Mouse (Mus musculus): Measurements from ENCODE around the gene 1810062G17Rik.

Gene 1810062G17Rik

DNA sequence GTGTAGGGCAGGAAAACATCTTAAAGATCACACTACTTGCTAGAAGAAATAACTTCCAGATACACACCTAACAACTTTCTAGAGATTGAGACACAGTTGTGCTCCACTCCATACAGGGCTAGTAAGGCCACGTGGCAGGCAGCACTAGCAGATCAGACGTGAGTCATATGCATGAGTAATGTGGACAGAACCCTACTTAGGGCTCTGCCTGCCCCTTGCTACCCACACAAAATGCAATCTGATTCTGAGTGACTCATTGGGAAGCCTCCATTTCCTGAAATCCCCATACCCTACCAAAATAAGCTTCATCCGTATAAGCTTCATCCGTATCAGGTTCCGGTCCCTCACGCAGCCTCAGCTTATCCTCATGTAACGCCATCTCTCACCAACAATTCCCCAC, 8.1 kb upstream of the 1810062G17Rik start:
- no peaks in the 10 kb centered on the region for H3K36me3 ChIP-seq (ENCODE audit: insufficient read depth, low read length)
- no peaks in the 10 kb centered on the region for H3K9me3 ChIP-seq (ENCODE audit: low read length)
- TF ChIP-seq NANOG (IDR thresholded peaks at IDR 0.05; ENCODE audit: borderline replicate concordance, low read length) (no peak), CTCF (conservative IDR thresholded peaks at IDR 0.05; ENCODE audit: low read length) (no peak), POU5F1 (IDR thresholded peaks at IDR 0.05; ENCODE audit: borderline replicate concordance, low read length) (no peak)
- peaks cover 7% of the 10 kb centered on the region; the same call in 1 of the 2 replicates for H3K27me3 ChIP-seq (ENCODE audit: insufficient read depth, low read length)
- no peak overlapping the region for H3K4me3 ChIP-seq (replicated peaks; ENCODE audit: low read length)
- peaks cover 17% of the 10 kb centered on the region for H3K4me1 ChIP-seq (replicated peaks; ENCODE audit: low read depth, low read length)

DNA sequence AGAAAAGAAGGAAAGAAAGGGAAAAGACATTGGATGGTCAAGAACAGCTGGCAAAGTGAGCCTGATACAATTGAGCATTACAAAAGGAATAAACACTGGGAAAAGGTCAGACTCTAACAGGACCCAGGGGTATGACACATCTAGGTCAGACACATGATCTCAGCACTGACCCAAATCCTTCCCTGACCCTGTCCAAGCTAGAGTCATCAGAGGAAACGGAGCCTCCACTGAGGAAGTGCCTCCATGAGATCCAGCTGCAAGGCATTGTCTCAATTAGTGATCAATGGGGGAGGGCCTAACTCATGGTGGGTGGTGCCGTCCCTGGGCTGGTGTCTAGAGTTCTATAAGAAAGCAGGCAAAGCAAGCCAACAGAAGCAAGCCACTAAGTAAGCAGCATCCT, 6.9 kb upstream of the 1810062G17Rik start:
- H3K27me3 ChIP-seq (ENCODE audit: insufficient read depth, low read length), result peaks cover 7% of the 10 kb centered on the region; the same call in 1 of the 2 replicates
- no peaks in the 10 kb centered on the region for H3K36me3 ChIP-seq (ENCODE audit: insufficient read depth, low read length)
- peaks cover 17% of the 10 kb centered on the region for H3K4me1 ChIP-seq (replicated peaks; ENCODE audit: low read depth, low read length)
- H3K9me3 ChIP-seq (ENCODE audit: low read length), result no peaks in the 10 kb centered on the region
- TF ChIP-seq CTCF (conservative IDR thresholded peaks at IDR 0.05; ENCODE audit: low read length) (no peak), POU5F1 (IDR thresholded peaks at IDR 0.05; ENCODE audit: borderline replicate concordance, low read length) (no peak), NANOG (IDR thresholded peaks at IDR 0.05; ENCODE audit: borderline replicate concordance, low read length) (no peak)
- no peak overlapping the region for H3K4me3 ChIP-seq (replicated peaks; ENCODE audit: low read length)

DNA sequence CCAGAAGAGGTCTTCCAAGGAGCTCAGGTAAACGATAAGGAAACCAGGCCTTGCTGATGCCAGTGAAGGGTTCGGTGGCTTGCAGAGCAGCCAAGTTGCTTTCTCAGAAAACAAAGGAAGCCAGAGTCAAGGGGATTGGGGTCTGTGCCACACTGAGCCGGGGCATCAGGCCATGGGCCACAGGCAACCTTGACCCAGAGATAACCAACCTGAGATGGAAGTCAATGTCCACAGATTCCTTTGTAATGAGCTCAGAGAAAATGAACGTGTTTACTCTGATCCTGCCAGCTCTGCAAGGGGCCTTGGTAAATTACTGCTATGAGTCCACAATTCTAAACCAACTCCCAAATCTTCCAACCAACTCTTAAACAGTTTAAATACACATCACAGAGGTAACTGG, 3.9 kb upstream of the 1810062G17Rik start:
- TF ChIP-seq POU5F1 (IDR thresholded peaks at IDR 0.05; ENCODE audit: borderline replicate concordance, low read length) (no peak), CTCF (conservative IDR thresholded peaks at IDR 0.05; ENCODE audit: low read length) (no peak), NANOG (IDR thresholded peaks at IDR 0.05; ENCODE audit: borderline replicate concordance, low read length) (no peak)
- H3K4me3 ChIP-seq (replicated peaks; ENCODE audit: low read length), result no peak overlapping the region
- no peaks in the 10 kb centered on the region for H3K9me3 ChIP-seq (ENCODE audit: low read length)
- no peaks in the 10 kb centered on the region for H3K36me3 ChIP-seq (ENCODE audit: insufficient read depth, low read length)
- H3K27me3 ChIP-seq (ENCODE audit: insufficient read depth, low read length), result peaks cover 14% of the 10 kb centered on the region
- peaks cover 18% of the 10 kb centered on the region for H3K4me1 ChIP-seq (replicated peaks; ENCODE audit: low read depth, low read length)

DNA sequence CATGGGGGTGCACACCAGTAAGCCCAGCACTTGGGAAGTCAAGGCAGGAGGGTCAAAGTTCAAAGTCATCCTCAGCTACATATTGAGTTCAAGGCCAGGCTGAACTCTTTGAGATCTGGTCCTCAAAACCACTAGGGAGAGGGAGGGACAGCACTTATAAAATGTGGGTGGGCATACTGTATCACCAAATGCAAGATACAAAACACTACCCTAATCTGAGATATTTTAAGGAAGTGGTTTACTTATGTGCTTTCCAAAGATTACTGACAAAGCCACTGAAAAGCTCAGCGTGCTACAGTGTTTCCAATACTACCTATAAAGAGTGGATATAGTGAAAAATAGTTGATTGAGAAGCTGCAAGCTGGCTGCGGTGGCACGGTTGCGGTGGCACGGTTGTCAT, 2.5 kb upstream of the 1810062G17Rik start:
- Histone ChIP-seq H3K27me3 (ENCODE audit: insufficient read depth, low read length) (peaks cover 26% of the 10 kb centered on the region), H3K36me3 (ENCODE audit: insufficient read depth, low read length) (no peaks in the 10 kb centered on the region), H3K4me1 (replicated peaks; ENCODE audit: low read depth, low read length) (peaks cover 20% of the 10 kb centered on the region), H3K4me3 (replicated peaks; ENCODE audit: low read length) (no peak overlapping the region), H3K9me3 (ENCODE audit: low read length) (no peaks in the 10 kb centered on the region)
- no peak for TF ChIP-seq NANOG (IDR thresholded peaks at IDR 0.05; ENCODE audit: borderline replicate concordance, low read length)
- no peak for TF ChIP-seq CTCF (conservative IDR thresholded peaks at IDR 0.05; ENCODE audit: low read length)
- TF ChIP-seq POU5F1 (IDR thresholded peaks at IDR 0.05; ENCODE audit: borderline replicate concordance, low read length), result no peak

DNA sequence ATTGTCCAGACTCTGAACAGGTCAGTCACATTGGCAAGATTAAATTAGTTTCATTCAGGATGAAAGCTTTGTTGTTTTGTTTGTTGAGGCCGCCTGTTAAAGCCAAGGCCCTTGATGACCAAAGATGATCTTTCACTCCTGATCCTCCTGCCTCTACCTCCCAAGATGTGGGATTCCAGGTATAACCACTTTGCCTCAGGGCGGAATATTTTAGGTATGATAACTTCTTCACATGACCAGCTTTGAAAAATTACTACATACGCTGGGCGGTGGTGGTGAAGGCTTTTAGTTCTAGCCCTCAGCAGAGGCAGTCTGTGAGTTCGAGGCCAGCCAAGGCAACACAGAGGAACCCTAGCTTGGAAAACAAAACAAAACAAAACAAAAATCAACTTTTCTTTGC, 1.3 kb upstream of the 1810062G17Rik start:
- TF ChIP-seq POU5F1 (IDR thresholded peaks at IDR 0.05; ENCODE audit: borderline replicate concordance, low read length) (no peak), NANOG (IDR thresholded peaks at IDR 0.05; ENCODE audit: borderline replicate concordance, low read length) (no peak), CTCF (conservative IDR thresholded peaks at IDR 0.05; ENCODE audit: low read length) (no peak)
- H3K27me3 ChIP-seq (ENCODE audit: insufficient read depth, low read length), result peaks cover 30% of the 10 kb centered on the region
- H3K4me1 ChIP-seq (replicated peaks; ENCODE audit: low read depth, low read length), result peaks cover 30% of the 10 kb centered on the region

DNA sequence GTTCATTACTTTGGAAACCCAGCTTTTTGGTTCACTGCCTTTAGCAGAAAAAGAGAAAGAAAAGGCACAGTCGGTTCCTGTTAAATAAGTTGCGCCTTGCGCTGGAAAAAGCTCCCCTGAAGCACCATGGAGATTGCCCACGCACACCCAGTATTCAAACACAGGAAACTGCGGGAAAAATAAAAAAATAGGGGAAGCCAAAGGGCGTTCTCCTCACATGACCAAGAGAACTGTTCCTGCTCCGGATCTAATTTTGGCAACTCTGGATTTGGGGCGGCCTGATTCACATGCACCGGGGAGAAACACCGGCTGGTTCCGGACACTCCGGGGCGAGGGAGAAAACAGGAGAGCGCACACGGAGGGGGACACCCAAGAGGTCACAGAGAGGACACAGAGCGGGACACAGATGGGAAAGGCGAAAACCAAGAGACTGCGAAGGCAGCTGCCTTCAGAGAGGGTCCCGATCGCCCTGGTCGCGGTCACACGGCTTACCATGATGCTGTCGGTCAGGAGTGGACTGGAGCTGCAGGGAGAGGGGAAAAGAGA, 726 bp upstream of the 1810062G17Rik start:
- H3K9me3 ChIP-seq (ENCODE audit: low read length), result no peaks in the 10 kb centered on the region
- H3K4me3 ChIP-seq (replicated peaks; ENCODE audit: low read length), result peak overlapping the region; percentile 83
- H3K36me3 ChIP-seq (ENCODE audit: insufficient read depth, low read length), result no peaks in the 10 kb centered on the region
- peaks cover 30% of the 10 kb centered on the region for H3K4me1 ChIP-seq (replicated peaks; ENCODE audit: low read depth, low read length)
- TF ChIP-seq POU5F1 (IDR thresholded peaks at IDR 0.05; ENCODE audit: borderline replicate concordance, low read length), result no peak
- no peak for TF ChIP-seq CTCF (conservative IDR thresholded peaks at IDR 0.05; ENCODE audit: low read length)
- no peak for TF ChIP-seq NANOG (IDR thresholded peaks at IDR 0.05; ENCODE audit: borderline replicate concordance, low read length)
- peaks cover 30% of the 10 kb centered on the region for H3K27me3 ChIP-seq (ENCODE audit: insufficient read depth, low read length)

More for the DNA sequence above, 1.3 kb upstream of the 1810062G17Rik start:
- Histone ChIP-seq H3K4me3 (replicated peaks; ENCODE audit: low read length) (no peak overlapping the region), H3K9me3 (ENCODE audit: low read length) (no peaks in the 10 kb centered on the region), H3K36me3 (ENCODE audit: insufficient read depth, low read length) (no peaks in the 10 kb centered on the region)

DNA sequence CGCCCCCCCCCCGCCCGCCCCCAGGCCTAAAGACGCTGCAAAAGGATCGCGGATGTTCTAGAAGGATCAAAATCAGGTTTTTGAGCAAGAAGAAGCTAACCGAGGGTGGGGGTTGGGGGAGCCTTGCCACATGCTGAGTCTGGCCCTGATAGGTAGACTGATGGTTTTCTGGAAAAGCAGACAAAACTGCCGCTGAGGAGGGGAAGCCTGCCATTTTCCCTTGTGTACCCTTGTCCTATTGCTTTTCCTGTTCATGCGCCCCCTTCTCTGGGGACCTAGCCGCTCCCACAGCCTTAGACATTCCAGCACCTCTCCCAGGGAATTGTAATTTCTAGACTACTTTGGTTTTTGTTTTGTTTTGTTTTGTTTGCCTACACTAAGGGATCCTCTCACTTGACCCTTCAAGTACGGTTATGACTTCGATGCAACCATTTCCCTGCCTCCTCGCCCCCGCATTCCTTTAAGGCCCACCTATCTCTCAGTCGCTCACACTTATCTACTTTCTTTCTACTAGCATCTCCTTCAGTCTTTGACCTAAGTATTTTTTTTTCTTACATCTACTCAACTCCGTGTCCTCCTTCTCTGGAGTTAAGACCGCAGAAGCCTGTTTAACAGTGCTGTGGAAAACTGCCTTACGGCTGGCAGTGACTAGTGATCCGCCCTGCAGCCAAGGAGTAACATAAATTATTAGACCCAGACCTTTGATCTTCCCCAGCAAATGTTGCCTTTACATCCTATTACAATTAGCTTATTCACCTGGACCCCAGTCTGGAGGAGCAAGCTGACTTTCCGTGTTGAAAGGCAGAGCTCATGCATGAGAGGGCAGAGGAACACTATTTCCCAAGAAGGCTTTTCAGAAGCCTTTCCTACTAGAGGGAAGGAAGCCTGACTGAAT, 771 bp downstream of the 1810062G17Rik start:
- TF ChIP-seq POU5F1 (IDR thresholded peaks at IDR 0.05; ENCODE audit: borderline replicate concordance, low read length), result no peak
- TF ChIP-seq NANOG (IDR thresholded peaks at IDR 0.05; ENCODE audit: borderline replicate concordance, low read length), result no peak
- no peak for TF ChIP-seq CTCF (conservative IDR thresholded peaks at IDR 0.05; ENCODE audit: low read length)
- Histone ChIP-seq H3K4me1 (replicated peaks; ENCODE audit: low read depth, low read length) (peaks cover 30% of the 10 kb centered on the region), H3K27me3 (ENCODE audit: insufficient read depth, low read length) (peaks cover 30% of the 10 kb centered on the region), H3K4me3 (replicated peaks; ENCODE audit: low read length) (peak overlapping the region; percentile 83), H3K36me3 (ENCODE audit: insufficient read depth, low read length) (no peaks in the 10 kb centered on the region), H3K9me3 (ENCODE audit: low read length) (no peaks in the 10 kb centered on the region)

DNA sequence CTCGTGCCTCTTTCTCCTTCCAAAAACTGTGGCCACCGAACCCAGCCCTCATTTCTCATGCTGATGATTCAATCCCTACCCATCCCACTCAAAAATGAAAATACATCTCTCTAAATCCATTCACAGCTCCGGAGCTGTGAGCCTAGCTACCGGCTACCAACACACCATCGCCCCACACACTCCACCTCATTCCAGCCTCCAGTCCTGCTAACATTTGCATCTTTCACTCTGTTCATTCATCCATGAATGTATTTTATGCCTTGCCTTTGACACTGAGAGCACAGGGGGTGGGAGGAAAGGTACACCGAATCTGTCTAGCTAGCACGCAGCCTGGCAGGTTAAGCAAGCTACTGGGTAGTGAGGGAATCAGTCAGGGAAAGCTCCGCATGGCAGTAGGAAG, 3.0 kb downstream of the 1810062G17Rik start:
- TF ChIP-seq CTCF (conservative IDR thresholded peaks at IDR 0.05; ENCODE audit: low read length) (no peak), NANOG (IDR thresholded peaks at IDR 0.05; ENCODE audit: borderline replicate concordance, low read length) (no peak), POU5F1 (IDR thresholded peaks at IDR 0.05; ENCODE audit: borderline replicate concordance, low read length) (no peak)
- Histone ChIP-seq H3K4me1 (replicated peaks; ENCODE audit: low read depth, low read length) (peaks cover 34% of the 10 kb centered on the region), H3K36me3 (ENCODE audit: insufficient read depth, low read length) (no peaks in the 10 kb centered on the region), H3K4me3 (replicated peaks; ENCODE audit: low read length) (no peak overlapping the region), H3K27me3 (ENCODE audit: insufficient read depth, low read length) (peaks cover 30% of the 10 kb centered on the region), H3K9me3 (ENCODE audit: low read length) (no peaks in the 10 kb centered on the region)

Measured in E14TG2a.4 (cell line).